8 mouse cellular contexts compared by ENCODE assay signal in genomic region chr1:156310630-156311029, GRCm38 (mm10). TPM values are rescaled to one million over a fixed set of nuclear protein-coding genes. Genes with fewer than 3 reads are reported as not detected.
DNase-seq lines count a peak whose midpoint lies in the region; ATAC-seq and TF ChIP-seq lines count a peak whose summit lies in the region.

Gene Nphs2 (plus strand): TSS chr1:156310727.

- no peaks in the 10 kb centered on the region for H3K36me3 ChIP-seq in ES-E14 (ENCODE audit: control insufficient read depth, insufficient read depth, low read length, poor library complexity, severe bottlenecking)
- H3K36me3 ChIP-seq in hindbrain, embryonic 10.5 days: no peaks in the 10 kb centered on the region
- no peaks in the 10 kb centered on the region for H3K36me3 ChIP-seq in lung, embryonic 16.5 days (ENCODE audit: control insufficient read depth, insufficient read depth, low read length)

- H3K27me3 ChIP-seq in hindbrain, embryonic 10.5 days (ENCODE audit: insufficient read depth, poor library complexity, severe bottlenecking): peaks cover 70% of the 10 kb centered on the region
- peaks cover 20% of the 10 kb centered on the region for H3K27me3 ChIP-seq in lung, embryonic 16.5 days (ENCODE audit: control insufficient read depth, insufficient read depth, low read depth, low read length)

- no peaks in the 10 kb centered on the region for H3K9me3 ChIP-seq in ES-E14 (ENCODE audit: control insufficient read depth, insufficient read depth, low read depth, low read length)
- H3K9me3 ChIP-seq in hindbrain, embryonic 10.5 days: no peaks in the 10 kb centered on the region
- H3K9me3 ChIP-seq in lung, embryonic 16.5 days (ENCODE audit: control insufficient read depth, low read length): no peaks in the 10 kb centered on the region

- WGBS in hindbrain, embryonic 10.5 days: 2% methylated on average over 29 of the region's 29 CpGs
- 4% methylated on average over 29 of the region's 29 CpGs for WGBS in lung, embryonic 16.5 days

- peak; percentile 3 for DNase-seq in CD4-positive, CD25-positive, alpha-beta regulatory T cell, adult 2 months (ENCODE audit: low read depth, low spot score)
- no peak for DNase-seq in ES-E14 (ENCODE audit: low read depth, low spot score)
- DNase-seq in hindbrain, embryonic 10.5 days (ENCODE audit: low spot score): peak; percentile 26
- DNase-seq in testis, postnatal 10 days (ENCODE audit: low spot score): peak; percentile 49
- DNase-seq in layer of hippocampus, postnatal 14 days (ENCODE audit: low spot score in 2 of 2): no peak
- no peak for DNase-seq in left cerebral cortex, adult 18-20 months (ENCODE audit: low spot score in 2 of 2)

- peak within 1 kb of the TSS; percentile 54 to 58; a peak in 3 of 4 replicates for H3K4me3 ChIP-seq in ES-E14 (ENCODE audit: insufficient read depth in 1 of 2, low read depth in 1 of 2, low read length in 2 of 2, poor library complexity in 1 of 2, severe bottlenecking in 1 of 2)
- peak within 1 kb of the TSS; percentile 48 for H3K4me3 ChIP-seq in hindbrain, embryonic 10.5 days
- H3K4me3 ChIP-seq in lung, embryonic 16.5 days (ENCODE audit: low read length): peak within 1 kb of the TSS; percentile 22

- H3K27ac ChIP-seq in ES-E14 (ENCODE audit: insufficient read depth, low read depth, low read length, poor library complexity, severe bottlenecking): no peak within 1 kb of the TSS
- no peak within 1 kb of the TSS for H3K27ac ChIP-seq in hindbrain, embryonic 10.5 days
- H3K27ac ChIP-seq in lung, embryonic 16.5 days (ENCODE audit: low read length): no peak within 1 kb of the TSS

- in situ Hi-C loops in ES-E14 (cut with MboI; ENCODE audit: low sequenced_read_pairs in 2 of 2, unreplicated experiment in 2 of 2): no loop called here

- peak within 1 kb of the TSS; percentile 51 for H3K4me2 ChIP-seq in lung, embryonic 16.5 days (ENCODE audit: low read depth, low read length)

- H3K9ac ChIP-seq in ES-E14 (ENCODE audit: insufficient read depth, low read depth, low read length, poor library complexity, severe bottlenecking): no peak within 1 kb of the TSS
- H3K9ac ChIP-seq in lung, embryonic 16.5 days (ENCODE audit: low read length): no peak within 1 kb of the TSS

- no peaks in the 10 kb centered on the region for H3K4me1 ChIP-seq in ES-E14 (ENCODE audit: control insufficient read depth in 2 of 2, insufficient read depth in 2 of 2, low read length in 2 of 2, poor library complexity in 1 of 2)
- H3K4me1 ChIP-seq in hindbrain, embryonic 10.5 days (replicated peaks): peaks cover 8% of the 10 kb centered on the region
- peaks cover 4% of the 10 kb centered on the region; the same call in 1 of the 2 replicates for H3K4me1 ChIP-seq in lung, embryonic 16.5 days (replicated peaks; ENCODE audit: control insufficient read depth, insufficient read depth, low read length)

- no peak for ATAC-seq in CD4-positive, CD25-positive, alpha-beta regulatory T cell, adult 4 months
- ATAC-seq in lung, embryonic 16.5 days (ENCODE audit: low read depth): no peak

TF ChIP-seq in ES-E14, 5 proteins besides CTCF, POLR2A, EP300 and RAD21:
- TF ChIP-seq CHD2 (IDR thresholded peaks at IDR 0.05; ENCODE audit: low read depth, low read length): no peak
- TF ChIP-seq MAFK (IDR thresholded peaks at IDR 0.05; ENCODE audit: insufficient read depth, low read depth, low read length): no peak
- no peak for TF ChIP-seq HCFC1 (IDR thresholded peaks at IDR 0.05; ENCODE audit: borderline replicate concordance, insufficient read depth, low read length)
- TF ChIP-seq ZC3H11A (IDR thresholded peaks at IDR 0.05; ENCODE audit: borderline replicate concordance, low read depth, low read length): no peak
- no peak for TF ChIP-seq ZNF384 (IDR thresholded peaks at IDR 0.05; ENCODE audit: low read depth, low read length)

RNA-seq across cellular contexts. Expression of gene Nphs2, which starts in this region (rescaled TPM):
- not detected for polyA plus RNA-seq in CD4-positive, CD25-positive, alpha-beta regulatory T cell, adult 4 months (2017; shearing (Covaris generic))
- not detected in 2 replicates for total RNA-seq in ES-E14 (2012; rRNA removed)
- not detected in 2 replicates for polyA plus RNA-seq in hindbrain, embryonic 10.5 days (2016; fragmentation: Nextera tagmentation; extraction: Ambion mirVana)
- polyA plus RNA-seq in lung, embryonic 16.5 days (2015; fragmentation: Nextera tagmentation; extraction: Ambion mirVana): 0.11 and 0.13 TPM in 2 replicates
- not detected for total RNA-seq in layer of hippocampus, postnatal 14 days (2021)
- under 1 TPM; 0.68 to 1.00 TPM for total RNA-seq in left cerebral cortex, adult 18-20 months (2021)

Comparison
In these comparisons a context has a peak if more than half of its experiments do, and no peak if none do; other contexts are left out.
1. Peak in DNase-seq and H3K4me3 ChIP-seq in hindbrain, embryonic 10.5 days; RNA of the gene not detected or under 1 TPM.
2. DNase-seq: peak in CD4-positive, CD25-positive, alpha-beta regulatory T cell, adult 2 months (single experiment) and testis, postnatal 10 days (single experiment); none in ES-E14 (single experiment), layer of hippocampus, postnatal 14 days (0 of 2) and left cerebral cortex, adult 18-20 months (0 of 2).
3. Peak in every context shown above with its lines, with median percentiles within 50 percentile points of each other: H3K4me3 ChIP-seq.